Mouse (Mus musculus): Measurements from ENCODE around the gene Ndufb7. TPM values are rescaled to one million over a fixed set of nuclear protein-coding genes. Genes with fewer than 3 reads are reported as not detected.
"Not testable (repeated sequence)": the region's sequence is repeated elsewhere in the genome, so short reads cannot be mapped to it uniquely, and the experiment has no call there.

Ndufb7 gene
- 281 and 325 TPM in 2 replicates for polyA plus RNA-seq (2015; fragmentation: Nextera tagmentation; extraction: Ambion mirVana)

DNA sequence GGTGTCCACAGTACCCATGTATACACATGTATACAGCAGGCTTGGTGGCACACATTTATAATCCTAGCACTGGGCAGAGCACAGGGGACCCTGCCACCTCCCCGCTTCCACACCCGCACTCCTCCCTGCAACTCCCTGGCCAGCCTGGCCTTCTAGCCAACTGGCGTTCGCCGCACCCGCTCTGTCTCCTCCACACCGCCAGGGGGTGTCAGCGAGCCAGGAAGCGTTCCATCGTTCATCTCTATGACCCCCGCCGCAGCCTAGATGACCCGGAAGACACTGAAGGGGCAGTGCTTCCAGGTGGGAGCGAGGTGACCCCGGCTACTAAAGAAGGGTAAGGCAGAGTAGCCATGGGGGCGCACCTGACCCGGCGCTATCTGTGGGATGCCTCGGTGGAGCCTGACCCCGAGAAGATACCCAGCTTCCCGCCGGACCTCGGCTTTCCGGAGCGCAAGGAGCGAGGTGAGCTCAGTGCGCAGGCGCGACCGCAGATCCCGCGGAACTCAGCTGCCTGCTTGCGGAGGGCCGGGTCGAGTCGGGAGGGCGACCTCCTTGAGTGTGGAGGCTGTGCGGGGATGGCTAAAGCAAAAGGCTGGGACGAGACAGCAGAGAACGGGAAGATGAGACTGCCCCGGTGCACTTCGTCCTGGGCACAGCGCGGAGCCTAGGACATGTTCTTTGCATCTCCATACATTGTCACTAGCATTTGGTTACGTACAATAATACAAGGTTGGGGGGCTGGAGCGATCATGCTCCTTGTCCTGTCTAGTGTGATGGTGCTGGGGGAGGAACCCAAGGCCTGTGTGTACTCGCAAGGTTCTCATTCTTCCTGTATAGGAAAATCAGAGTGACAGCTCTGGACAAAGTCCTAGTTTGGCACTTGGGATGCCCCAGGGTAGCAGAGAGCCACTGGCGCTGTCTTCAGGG is at the start of gene Ndufb7:
Gene Ndufb7 (plus strand): TSS at position 203 of the 927 bp plus-strand sequence.
- H3K4me1 ChIP-seq (replicated peaks; ENCODE audit: control insufficient read depth, insufficient read depth, low read length): peaks cover 12% of the 10 kb centered on the region
- no peaks in the 10 kb centered on the region for H3K9me3 ChIP-seq (ENCODE audit: control insufficient read depth, low read length)
- ATAC-seq: peak; percentile 82
- H3K9ac ChIP-seq (replicated peaks; ENCODE audit: low read depth, low read length): peak within 1 kb of the TSS; percentile 91
- H3K36me3 ChIP-seq (ENCODE audit: control insufficient read depth, insufficient read depth): peaks cover 3% of the 10 kb centered on the region; the same call in 1 of the 2 replicates
- no peaks in the 10 kb centered on the region for H3K27me3 ChIP-seq (replicated peaks; ENCODE audit: control insufficient read depth, insufficient read depth, low read length)
- peak within 1 kb of the TSS; percentile 97 for H3K4me2 ChIP-seq (ENCODE audit: low read length)
- peak within 1 kb of the TSS; percentile 74 for H3K27ac ChIP-seq (ENCODE audit: low read length)
- WGBS: 2% methylated on average over 43 of the region's 48 CpGs
- H3K4me3 ChIP-seq (replicated peaks; ENCODE audit: low read length): peak within 1 kb of the TSS; percentile 92

DNA sequence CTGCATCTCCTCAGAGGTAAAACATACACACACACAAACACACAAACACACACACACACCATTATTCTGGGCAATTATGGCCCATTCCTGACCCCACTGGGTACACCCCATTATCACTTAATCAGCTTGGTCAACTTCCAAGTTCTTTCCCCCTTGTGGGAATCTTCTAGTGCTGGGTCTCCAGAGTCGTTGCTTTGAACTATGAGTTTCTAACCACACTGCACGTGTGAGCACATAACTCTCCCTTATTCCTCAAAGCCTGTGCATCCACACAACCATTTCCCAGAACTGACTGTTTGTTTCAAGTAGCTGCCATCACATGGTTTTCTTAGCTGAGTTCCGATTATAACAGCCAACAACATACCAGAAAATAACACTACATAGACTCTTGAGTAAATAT is 46.0 kb upstream of the Ndufb7 start:
- Histone ChIP-seq H3K4me3 (replicated peaks; ENCODE audit: low read length) (no peak overlapping the region), H3K9ac (replicated peaks; ENCODE audit: low read depth, low read length) (no peak overlapping the region), H3K4me1 (replicated peaks; ENCODE audit: control insufficient read depth, insufficient read depth, low read length) (no peaks in the 10 kb centered on the region), H3K27me3 (replicated peaks; ENCODE audit: control insufficient read depth, insufficient read depth, low read length) (no peaks in the 10 kb centered on the region), H3K36me3 (ENCODE audit: control insufficient read depth, insufficient read depth) (no peaks in the 10 kb centered on the region), H3K27ac (ENCODE audit: low read length) (no peak overlapping the region), H3K4me2 (ENCODE audit: low read length) (no peak overlapping the region), H3K9me3 (ENCODE audit: control insufficient read depth, low read length) (no peaks in the 10 kb centered on the region)
- WGBS: 75% methylated on average over 3 of the region's 3 CpGs
- ATAC-seq: no peak

DNA sequence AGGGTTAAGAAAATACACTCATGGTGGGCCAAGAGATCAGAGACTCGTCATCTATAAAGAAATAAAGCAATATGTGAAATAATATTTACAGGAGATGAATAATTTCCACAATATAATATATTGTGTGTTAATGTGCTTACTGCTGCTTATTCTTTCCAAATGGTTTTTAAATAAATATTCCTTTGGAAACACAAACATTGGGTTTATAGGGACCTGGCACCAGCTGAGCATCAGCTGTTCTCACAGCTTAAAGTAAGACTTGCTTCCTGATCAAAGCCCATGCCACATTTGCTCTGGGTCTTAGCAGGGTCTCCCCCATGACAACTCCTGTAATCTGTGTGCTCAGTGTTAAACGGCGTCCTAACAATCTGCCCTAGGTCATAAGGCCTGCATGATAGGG is 45.6 kb upstream of the Ndufb7 start:
- 80% methylated on average over 3 of the region's 3 CpGs for WGBS
- not testable (repeated sequence) for H3K27me3 ChIP-seq (replicated peaks; ENCODE audit: control insufficient read depth, insufficient read depth, low read length); H3K4me2 ChIP-seq (ENCODE audit: low read length); H3K9me3 ChIP-seq (ENCODE audit: control insufficient read depth, low read length); H3K4me1 ChIP-seq (replicated peaks; ENCODE audit: control insufficient read depth, insufficient read depth, low read length); H3K9ac ChIP-seq (replicated peaks; ENCODE audit: low read depth, low read length); ATAC-seq; H3K4me3 ChIP-seq (replicated peaks; ENCODE audit: low read length); H3K36me3 ChIP-seq (ENCODE audit: control insufficient read depth, insufficient read depth); H3K27ac ChIP-seq (ENCODE audit: low read length)

DNA sequence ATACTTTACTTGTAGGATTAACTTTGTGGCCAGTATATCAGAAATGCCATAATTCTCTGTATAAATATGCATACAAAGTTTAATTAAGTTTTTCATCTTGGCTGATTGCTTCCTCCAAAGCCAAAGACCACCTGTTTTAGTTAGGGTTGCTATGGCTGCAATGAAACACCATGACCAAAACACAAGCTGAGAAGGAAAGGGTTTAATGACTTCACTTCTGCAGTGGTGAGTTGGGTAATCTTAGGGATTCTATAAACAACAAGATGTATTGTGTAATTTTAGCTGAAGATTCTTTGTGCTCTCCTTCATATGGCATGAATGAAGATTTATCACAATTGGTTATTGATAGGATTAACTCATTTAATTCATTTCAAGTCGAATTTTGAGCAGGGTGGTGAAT is 45.2 kb upstream of the Ndufb7 start:
- Histone ChIP-seq H3K4me2 (ENCODE audit: low read length) (no peak overlapping the region), H3K9me3 (ENCODE audit: control insufficient read depth, low read length) (no peaks in the 10 kb centered on the region), H3K27me3 (replicated peaks; ENCODE audit: control insufficient read depth, insufficient read depth, low read length) (no peaks in the 10 kb centered on the region), H3K36me3 (ENCODE audit: control insufficient read depth, insufficient read depth) (no peaks in the 10 kb centered on the region), H3K4me3 (replicated peaks; ENCODE audit: low read length) (no peak overlapping the region), H3K4me1 (replicated peaks; ENCODE audit: control insufficient read depth, insufficient read depth, low read length) (no peaks in the 10 kb centered on the region), H3K27ac (ENCODE audit: low read length) (no peak overlapping the region), H3K9ac (replicated peaks; ENCODE audit: low read depth, low read length) (no peak overlapping the region)
- ATAC-seq: no peak
- 19% methylated on average over 1 of the region's 1 CpGs for WGBS

DNA sequence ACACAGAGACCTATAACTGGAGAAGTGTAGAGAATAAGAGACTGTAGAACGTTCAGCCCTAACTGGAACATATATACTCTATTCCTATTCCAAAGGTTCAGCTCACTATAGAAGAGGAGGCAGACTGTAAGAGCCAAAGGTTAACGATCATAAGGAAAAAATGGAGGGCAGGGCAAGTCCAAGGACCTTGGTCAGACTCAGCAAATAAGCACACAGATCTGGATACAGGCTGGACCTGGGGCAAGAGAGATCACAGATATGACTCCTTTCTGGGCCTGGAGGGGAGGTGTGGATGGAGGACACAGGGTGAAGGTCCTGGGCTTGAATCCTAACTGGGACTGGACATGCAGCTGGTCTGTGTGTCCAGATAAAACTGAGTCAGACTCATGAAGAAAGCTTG is 31.7 kb upstream of the Ndufb7 start:
- H3K4me3 ChIP-seq (replicated peaks; ENCODE audit: low read length): no peak overlapping the region
- ATAC-seq: no peak
- no peak overlapping the region for H3K9ac ChIP-seq (replicated peaks; ENCODE audit: low read depth, low read length)
- 83% methylated on average over 2 of the region's 2 CpGs for WGBS
- H3K27ac ChIP-seq (ENCODE audit: low read length): no peak overlapping the region
- no peaks in the 10 kb centered on the region for H3K36me3 ChIP-seq (ENCODE audit: control insufficient read depth, insufficient read depth)
- H3K9me3 ChIP-seq (ENCODE audit: control insufficient read depth, low read length): no peaks in the 10 kb centered on the region
- no peaks in the 10 kb centered on the region for H3K4me1 ChIP-seq (replicated peaks; ENCODE audit: control insufficient read depth, insufficient read depth, low read length)
- H3K27me3 ChIP-seq (replicated peaks; ENCODE audit: control insufficient read depth, insufficient read depth, low read length): no peaks in the 10 kb centered on the region
- no peak overlapping the region for H3K4me2 ChIP-seq (ENCODE audit: low read length)

DNA sequence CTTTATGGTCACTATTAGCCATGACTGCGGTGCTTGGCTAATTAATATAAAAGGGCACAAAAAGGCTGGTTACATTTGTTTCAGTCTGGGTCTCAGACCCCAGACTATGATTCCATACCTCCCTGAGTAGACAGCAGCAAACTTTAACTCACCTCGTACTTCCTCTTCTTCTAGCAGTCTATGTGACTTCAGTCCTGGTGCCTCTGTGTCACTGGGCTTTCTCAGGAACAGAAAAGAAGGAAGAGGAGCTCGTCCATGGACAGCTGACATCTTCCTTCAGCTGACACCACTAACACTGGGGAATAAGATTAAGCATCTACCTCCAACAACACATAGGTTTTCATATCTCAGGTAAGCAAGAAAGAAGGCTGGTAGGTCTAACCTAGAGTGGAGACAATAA is 30.7 kb upstream of the Ndufb7 start, which contains the start of gene Olfr370:
Gene Olfr370 (plus strand): TSS at position 45 of the 400 bp plus-strand sequence.
- no peak within 1 kb of the TSS for H3K4me2 ChIP-seq (ENCODE audit: low read length)
- no peak within 1 kb of the TSS for H3K27ac ChIP-seq (ENCODE audit: low read length)
- H3K9ac ChIP-seq (replicated peaks; ENCODE audit: low read depth, low read length): no peak within 1 kb of the TSS
- 69% methylated on average over 3 of the region's 3 CpGs for WGBS
- H3K9me3 ChIP-seq (ENCODE audit: control insufficient read depth, low read length): no peaks in the 10 kb centered on the region
- no peak for ATAC-seq
- no peak within 1 kb of the TSS for H3K4me3 ChIP-seq (replicated peaks; ENCODE audit: low read length)
- no peaks in the 10 kb centered on the region for H3K36me3 ChIP-seq (ENCODE audit: control insufficient read depth, insufficient read depth)
- no peaks in the 10 kb centered on the region for H3K4me1 ChIP-seq (replicated peaks; ENCODE audit: control insufficient read depth, insufficient read depth, low read length)
- H3K27me3 ChIP-seq (replicated peaks; ENCODE audit: control insufficient read depth, insufficient read depth, low read length): no peaks in the 10 kb centered on the region

DNA sequence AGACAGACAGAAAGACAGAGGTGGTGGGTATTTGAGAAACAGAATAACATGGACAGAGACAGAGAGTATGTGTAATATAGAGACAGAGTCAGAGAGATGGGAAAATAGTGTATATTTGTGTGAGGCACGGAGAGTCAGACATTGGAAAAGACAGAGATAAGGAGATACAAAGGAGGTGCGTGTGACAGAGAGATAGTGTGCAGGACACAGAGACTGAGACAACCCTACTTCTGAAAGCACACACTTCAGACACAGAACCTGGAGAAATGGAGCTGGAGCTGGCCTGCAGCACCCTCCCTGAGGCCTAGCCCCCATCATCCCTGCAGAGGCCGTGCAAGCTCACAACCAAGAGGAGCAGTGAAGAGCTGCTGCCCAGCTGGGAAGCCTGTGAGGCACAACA is 3.8 kb upstream of the Ndufb7 start:
- ATAC-seq: no peak
- WGBS: 88% methylated on average over 3 of the region's 3 CpGs
- Histone ChIP-seq H3K4me3 (replicated peaks; ENCODE audit: low read length) (no peak overlapping the region), H3K27ac (ENCODE audit: low read length) (no peak overlapping the region), H3K36me3 (ENCODE audit: control insufficient read depth, insufficient read depth) (no peaks in the 10 kb centered on the region), H3K9ac (replicated peaks; ENCODE audit: low read depth, low read length) (no peak overlapping the region), H3K4me2 (ENCODE audit: low read length) (no peak overlapping the region), H3K27me3 (replicated peaks; ENCODE audit: control insufficient read depth, insufficient read depth, low read length) (no peaks in the 10 kb centered on the region), H3K9me3 (ENCODE audit: control insufficient read depth, low read length) (no peaks in the 10 kb centered on the region), H3K4me1 (replicated peaks; ENCODE audit: control insufficient read depth, insufficient read depth, low read length) (peaks cover 6% of the 10 kb centered on the region)

DNA sequence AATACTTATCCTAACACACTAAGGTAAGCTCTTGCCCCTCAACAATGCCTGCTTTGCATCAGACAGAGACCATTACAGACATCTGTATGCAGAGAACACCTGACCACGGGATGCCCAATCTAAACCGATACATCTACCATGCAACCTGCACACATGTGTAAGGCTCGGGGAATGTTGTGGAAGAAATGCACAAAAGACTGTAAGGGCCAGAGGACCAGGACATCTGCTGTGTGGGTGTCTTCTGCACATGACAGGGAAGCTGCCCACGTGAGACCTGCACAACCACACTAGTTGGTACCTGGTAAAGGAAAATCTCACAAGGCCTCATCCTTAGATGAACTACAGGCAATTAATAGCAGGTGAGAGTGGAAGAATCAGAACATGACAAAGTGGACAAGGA is 3.2 kb upstream of the Ndufb7 start:
- WGBS: 76% methylated on average over 4 of the region's 4 CpGs
- Histone ChIP-seq H3K4me1 (replicated peaks; ENCODE audit: control insufficient read depth, insufficient read depth, low read length) (peaks cover 12% of the 10 kb centered on the region), H3K9ac (replicated peaks; ENCODE audit: low read depth, low read length) (no peak overlapping the region), H3K9me3 (ENCODE audit: control insufficient read depth, low read length) (no peaks in the 10 kb centered on the region), H3K4me3 (replicated peaks; ENCODE audit: low read length) (no peak overlapping the region), H3K27ac (ENCODE audit: low read length) (no peak overlapping the region), H3K27me3 (replicated peaks; ENCODE audit: control insufficient read depth, insufficient read depth, low read length) (no peaks in the 10 kb centered on the region), H3K4me2 (ENCODE audit: low read length) (no peak overlapping the region), H3K36me3 (ENCODE audit: control insufficient read depth, insufficient read depth) (no peaks in the 10 kb centered on the region)
- no peak for ATAC-seq

DNA sequence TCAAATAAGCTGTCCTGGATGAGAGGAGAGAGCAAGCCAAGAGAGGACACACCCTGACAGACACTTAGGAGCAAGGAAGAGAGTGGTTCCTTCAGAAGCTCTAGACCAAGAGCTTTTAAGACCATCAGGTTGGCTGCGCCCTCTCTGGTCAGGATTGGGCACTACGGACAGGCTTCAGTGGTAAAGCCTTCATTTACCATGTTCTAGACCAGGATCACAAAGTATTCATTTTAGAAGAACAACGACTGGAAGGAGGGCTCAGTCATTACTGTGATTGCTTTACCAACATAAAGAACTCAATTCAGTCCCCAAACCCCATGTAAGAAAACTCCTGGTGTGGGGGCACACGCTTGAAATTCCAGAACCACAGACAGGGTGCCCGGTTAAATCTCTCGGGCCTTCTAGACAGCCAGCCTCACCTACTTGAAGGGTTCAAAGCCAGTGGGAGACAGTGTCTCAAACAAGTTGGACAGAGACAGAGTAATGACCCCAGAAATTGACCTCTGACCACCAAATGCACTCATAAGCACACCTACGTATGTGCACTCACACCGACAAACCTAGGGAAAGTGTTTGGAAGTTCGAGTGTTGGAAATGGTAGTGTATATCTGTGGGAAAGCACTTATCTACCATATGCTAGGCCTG is 618 bp upstream of the Ndufb7 start:
- 73% methylated on average over 9 of the region's 9 CpGs for WGBS
- peaks cover 12% of the 10 kb centered on the region for H3K4me1 ChIP-seq (replicated peaks; ENCODE audit: control insufficient read depth, insufficient read depth, low read length)
- no peak overlapping the region for H3K4me3 ChIP-seq (replicated peaks; ENCODE audit: low read length)
- H3K9ac ChIP-seq (replicated peaks; ENCODE audit: low read depth, low read length): no peak overlapping the region
- H3K9me3 ChIP-seq (ENCODE audit: control insufficient read depth, low read length): no peaks in the 10 kb centered on the region
- H3K27me3 ChIP-seq (replicated peaks; ENCODE audit: control insufficient read depth, insufficient read depth, low read length): no peaks in the 10 kb centered on the region
- H3K4me2 ChIP-seq (ENCODE audit: low read length): no peak overlapping the region
- no peaks in the 10 kb centered on the region for H3K36me3 ChIP-seq (ENCODE audit: control insufficient read depth, insufficient read depth)
- no peak overlapping the region; the same call in 1 of the 2 replicates for H3K27ac ChIP-seq (ENCODE audit: low read length)
- no peak for ATAC-seq
